Mouse (Mus musculus) heart, adult 8-10 months (tissue): Measurements from ENCODE around the gene Pigv. TPM values are rescaled to one million over a fixed set of nuclear protein-coding genes. Genes with fewer than 3 reads are reported as not detected.
A peak's percentile ranks its signal among the peaks of the same experiment; 100 is the strongest.

Experiments used
- DNase-seq: peaks from one replicate; pipeline ENCODE4 v3.0.0; 2022; ENCODE audit warnings: low spot score
- total RNA-seq, 4 experiments: library from RNA; stranded (reverse); gene quantifications; 2 replicates each; pipeline ENCODE4 v1.2.4; 2022

Gene Pigv
- total RNA-seq, 4 experiments from 2014 or later = 9.2 to 13.8 (median 13.2) TPM

GRCm38 (mm10) chr4:133645680-133646079 is 26.8 kb downstream of the Pigv start:
- no peak for DNase-seq

GRCm38 (mm10) chr4:133645195-133645594 is 27.3 kb downstream of the Pigv start:
- DNase-seq = no peak

DNA sequence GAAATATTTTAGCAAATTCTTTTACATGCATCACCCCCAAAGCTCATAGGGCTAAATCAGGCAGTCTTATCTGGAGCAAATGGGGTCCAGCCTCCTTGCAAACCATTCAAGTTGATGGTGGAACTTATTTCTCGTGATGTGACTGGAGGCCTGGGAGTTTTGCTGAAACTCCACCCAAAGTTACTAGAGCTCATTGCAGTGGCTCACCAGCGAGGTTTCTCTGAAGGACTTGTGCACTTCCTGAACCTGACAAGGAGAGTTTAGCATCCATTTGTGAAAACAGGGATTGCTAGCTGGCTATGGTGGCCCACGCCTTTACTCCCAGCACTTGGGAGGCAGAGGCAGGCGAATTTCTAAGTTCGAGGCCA is 38.4 kb downstream of the Pigv start:
- no peak for DNase-seq

DNA sequence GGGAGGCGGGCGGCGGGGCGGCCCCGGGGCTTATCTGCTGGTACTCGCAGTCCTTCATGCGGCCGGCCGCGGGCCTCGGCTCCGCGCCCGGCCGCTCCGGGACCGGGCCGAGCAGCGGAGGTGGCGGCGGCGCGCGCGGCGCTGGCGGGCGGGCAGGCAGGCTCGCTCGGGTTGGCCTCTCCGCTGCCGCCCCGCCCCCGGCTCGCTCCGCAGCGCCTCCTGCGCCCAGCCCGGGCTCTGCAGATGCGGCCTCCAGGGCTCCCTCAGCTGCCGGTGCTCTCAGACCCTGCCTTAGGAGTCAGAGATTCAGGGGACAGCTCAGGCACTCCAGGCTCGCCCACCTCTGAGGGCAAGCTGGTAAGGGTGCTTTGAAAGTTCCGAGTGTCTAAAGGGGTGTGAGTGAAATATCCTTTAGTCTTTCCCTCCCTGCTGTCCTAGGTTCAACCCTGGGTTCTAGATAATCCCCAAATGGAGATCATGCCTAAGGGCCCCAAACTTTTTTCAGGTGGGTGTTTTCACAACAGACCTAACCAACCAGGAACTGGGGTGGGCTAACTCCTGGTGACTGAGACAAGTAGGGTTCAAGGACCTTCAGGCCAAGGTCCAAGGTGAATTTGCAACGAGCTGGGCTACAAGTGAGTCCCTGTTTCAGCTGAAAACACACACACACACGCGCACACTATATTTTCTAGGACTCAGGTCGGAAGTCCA is 39.0 kb downstream of the Pigv start:
- peak; percentile 84 for DNase-seq

DNA sequence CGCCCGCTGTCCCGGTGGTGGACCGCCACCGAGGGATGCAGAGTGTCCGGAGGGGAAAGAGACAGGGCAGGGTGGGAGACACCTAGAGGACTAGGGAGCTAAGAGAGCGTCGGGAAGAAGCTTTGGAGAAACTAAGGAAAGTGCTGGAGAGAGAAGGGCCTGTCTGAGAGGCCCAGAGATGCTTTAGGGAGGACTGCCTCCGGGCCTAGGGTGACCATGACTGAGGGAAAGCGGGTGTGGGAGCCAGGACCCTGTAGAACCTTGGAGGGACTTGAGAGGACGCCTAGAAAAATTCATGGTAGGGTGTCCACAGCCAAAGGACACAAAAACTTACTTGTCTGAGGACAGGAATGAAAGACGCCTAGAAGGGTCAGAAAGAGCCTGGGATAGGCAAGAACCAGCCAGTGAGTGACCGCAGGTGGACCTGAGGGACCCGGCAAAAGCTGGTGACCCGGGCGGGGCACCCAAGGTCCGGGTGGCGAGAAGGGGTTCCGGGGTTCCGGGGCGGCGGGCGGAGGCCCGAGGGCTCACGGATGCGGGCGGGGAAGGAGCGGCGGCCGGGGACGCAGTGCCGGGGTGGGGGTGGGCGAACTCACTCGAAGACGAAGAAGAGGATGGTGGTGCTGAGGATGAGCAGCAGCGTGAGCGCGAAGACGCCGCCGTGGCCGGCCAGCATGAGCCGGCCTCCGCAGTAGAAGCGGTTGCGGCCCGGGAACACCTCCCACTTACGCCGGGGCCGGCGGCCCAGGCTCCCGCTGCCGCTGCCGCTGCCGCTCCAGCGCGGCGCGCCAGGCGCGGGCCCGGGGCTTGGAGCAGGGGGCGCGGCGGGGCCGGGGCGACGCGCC is 39.7 kb downstream of the Pigv start:
- DNase-seq = no peak

DNA sequence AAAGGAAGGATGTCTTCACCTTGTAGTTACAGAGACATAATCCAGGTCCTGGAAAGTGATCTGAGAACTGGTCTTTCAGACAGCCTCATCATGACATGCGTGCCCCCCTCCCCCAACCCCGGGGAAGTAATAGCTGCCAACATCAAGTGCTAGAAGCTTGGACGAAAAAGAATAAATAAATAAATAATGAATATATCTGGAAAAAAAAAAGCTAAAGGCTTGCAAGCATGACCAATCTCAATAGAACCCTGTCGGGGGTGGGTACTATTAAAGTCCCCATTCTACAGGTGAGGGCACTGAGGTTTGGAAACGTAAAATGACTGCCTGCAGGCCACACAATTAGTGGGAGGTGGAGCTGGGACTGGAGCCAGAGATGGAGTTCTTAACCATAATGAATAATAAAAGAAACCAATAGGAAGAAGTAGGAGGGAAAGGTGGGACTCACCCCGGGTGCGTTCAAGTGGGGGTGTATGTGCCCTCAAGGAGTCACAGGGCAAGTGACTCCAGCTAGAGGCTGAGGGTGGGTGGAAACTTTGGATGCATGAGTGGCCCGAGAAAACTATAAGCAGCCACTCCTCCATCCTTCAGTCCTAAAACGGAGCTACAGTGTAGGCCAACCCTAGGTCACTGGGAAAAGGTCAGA is 40.6 kb downstream of the Pigv start:
- DNase-seq = peak; percentile 32

- DNase-seq = peak; percentile 44
Measured at GRCm38 (mm10) chr4:133631071-133631768, 41.2 kb downstream of the Pigv start.

DNA sequence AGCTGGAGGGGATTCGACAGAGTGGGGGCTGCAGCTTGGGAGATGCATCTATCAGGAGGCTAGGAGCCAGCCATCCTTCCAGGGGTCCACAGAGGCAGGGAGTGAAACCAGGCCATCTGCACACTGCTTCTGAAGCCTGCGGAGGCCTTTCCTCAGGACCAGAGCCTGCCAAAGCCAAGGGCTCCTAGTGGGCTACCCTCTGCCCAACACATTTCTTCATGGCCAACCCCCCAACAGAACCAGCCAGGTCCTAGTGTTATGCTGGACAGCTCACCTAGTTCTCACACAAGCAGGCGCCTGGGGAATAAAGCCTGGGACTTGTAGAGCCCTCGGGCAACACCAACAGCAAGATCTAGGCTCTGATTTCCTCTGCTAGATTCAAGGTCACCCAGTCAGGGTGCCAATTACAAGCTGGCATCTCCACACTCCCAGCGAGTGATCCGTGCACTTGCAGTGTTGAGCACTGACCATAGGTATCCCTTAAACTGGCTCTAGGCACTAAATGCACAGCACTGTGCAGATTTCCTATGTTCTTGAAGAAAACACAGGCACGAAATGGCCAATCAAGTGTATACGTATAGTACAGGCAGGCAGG is 42.0 kb downstream of the Pigv start:
- DNase-seq = no peak

DNA sequence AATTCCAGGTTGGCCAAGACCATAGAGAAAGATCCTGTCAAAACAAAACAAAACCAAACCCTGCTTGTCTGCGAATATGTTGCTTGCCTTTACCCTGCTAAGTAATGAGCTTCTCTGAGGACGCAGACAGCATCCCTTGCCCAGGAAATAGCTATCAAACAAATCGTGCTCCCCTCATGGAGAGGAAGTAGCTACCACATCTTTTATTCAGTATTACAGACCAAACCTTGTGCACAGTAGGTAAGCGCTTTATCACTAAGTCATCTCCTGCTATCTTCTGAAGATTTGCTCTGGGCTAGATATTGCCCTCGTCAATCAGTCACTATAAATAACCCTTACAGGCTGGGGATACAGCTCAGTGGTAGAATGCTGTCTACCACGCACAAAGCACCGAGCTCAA is 43.3 kb downstream of the Pigv start:
- no peak for DNase-seq

- DNase-seq = no peak
Measured at GRCm38 (mm10) chr4:133628517-133628916, 43.9 kb downstream of the Pigv start.

DNA sequence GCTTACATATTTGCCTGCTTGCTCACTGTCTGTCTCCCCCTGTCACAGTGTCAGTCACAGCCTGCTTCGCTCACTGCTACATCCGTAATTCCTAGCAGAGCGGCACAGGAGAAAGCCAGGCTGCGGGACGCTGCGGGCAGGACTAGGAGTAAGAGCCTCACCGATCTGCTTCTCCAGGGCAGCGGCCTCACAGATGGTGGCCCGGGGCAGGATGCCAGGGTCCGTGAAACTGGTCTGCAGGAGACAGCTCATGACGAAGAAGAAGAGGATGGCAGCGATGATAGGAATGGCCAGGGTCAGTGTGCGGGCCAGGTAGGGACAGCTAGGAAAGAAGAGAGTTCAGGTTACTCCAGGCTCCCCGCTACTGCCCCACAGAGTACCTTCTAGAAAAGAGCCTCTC is 45.4 kb downstream of the Pigv start:
- DNase-seq = no peak

DNA sequence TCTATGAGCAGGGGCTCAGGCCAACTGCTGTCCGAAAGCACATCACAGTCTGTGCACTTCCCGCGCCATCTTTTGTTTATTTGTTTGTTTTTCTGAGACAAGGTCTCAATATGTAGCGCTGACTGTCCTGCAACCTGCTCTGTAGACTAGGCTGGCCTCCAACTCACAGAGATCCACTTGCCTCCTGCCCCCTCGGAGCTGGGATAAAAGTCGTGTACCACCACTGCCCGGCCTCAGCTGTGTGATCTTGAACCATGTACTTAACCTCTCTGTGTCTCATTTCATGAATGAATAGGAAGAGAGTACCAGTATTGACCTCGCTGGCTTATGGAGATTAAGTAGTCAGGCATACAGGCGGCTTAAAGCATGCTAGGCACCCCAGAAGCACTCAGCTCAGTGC is 45.8 kb downstream of the Pigv start:
- DNase-seq = no peak

GRCm38 (mm10) chr4:133626221-133626620 is 46.2 kb downstream of the Pigv start:
- no peak for DNase-seq

DNA sequence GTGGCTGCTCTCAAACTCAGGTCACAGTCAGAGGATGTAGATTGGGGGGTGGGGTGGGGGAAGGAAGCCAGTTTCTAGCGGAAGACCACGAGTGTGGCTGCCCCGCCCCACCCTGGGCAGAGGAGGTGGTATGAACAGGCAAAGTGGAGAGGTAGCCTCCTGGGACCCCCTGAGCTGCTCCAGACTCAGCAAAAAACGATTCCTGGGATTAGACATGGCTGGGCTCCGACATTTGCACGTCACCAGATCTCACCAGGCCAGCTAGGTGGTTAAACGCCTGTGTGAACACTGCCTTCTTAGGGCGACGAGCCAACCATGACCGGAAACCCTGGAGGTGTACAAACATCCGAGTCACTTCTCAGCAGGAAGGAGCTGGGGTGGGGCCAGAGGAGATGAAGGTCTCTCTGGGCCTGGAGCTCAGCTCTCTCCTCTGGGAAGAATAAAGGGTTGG is 46.8 kb downstream of the Pigv start:
- peak; percentile 80 for DNase-seq

GRCm38 (mm10) chr4:133624830-133625229 is 47.6 kb downstream of the Pigv start:
- DNase-seq = no peak

GRCm38 (mm10) chr4:133622161-133622695 is 50.2 kb downstream of the Pigv start:
- DNase-seq = no peak

- no peak for DNase-seq
Measured at GRCm38 (mm10) chr4:133620668-133621067, 51.8 kb downstream of the Pigv start.

DNA sequence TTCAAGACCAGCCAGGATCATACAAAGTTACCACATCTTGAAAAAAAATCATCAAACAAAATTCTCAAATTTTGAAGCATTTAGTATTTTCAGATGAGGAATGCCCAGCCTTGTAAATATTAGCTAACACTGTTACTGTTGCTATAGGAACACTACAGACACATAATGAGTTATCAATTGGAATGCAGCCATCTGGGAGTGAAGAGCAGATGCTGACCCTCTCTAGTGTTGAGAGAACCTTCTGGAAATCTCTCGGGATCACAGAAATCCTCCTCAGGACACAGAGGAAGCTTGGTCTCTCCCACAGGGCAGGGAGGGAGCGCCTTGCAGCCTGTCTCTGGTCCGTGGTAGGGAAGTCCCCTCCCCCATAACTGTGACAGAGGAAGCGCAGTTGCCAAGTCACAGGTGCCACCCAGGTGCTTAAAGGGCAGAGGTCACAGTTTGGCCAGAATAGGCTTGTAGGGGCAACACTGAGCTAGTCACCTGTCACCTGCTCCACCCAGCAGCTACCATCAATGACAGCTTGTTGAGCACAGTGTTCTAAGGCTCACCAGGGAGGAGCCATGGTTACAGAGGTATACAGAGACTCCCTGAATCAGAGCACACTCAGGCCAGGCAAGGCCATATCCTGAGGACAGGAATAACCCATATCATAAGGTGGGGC is 52.8 kb downstream of the Pigv start:
- no peak for DNase-seq

DNA sequence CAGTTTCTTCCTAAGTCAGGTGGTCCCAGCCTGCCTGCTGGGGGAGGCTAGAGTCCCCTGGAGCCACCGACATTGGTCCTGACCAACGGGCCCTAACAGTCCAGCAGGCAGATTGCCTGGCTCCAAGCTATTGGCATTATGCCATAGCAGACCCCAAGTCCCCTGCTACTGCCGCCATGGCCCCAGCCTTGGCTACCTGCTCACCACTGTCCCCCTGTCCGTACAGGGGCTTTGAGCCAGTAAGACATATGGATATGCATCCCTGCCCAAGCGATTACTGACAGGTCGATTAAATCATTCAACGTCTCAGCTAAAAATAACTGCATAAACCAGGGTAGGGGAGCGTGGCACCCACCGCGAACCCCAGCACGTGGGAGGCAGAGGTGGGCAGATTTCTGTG is 54.5 kb downstream of the Pigv start:
- no peak for DNase-seq

GRCm38 (mm10) chr4:133615416-133615815 is 57.0 kb downstream of the Pigv start:
- no peak for DNase-seq

- DNase-seq = no peak
Measured at GRCm38 (mm10) chr4:133614274-133614761, 58.1 kb downstream of the Pigv start.
